Mouse (Mus musculus) layer of hippocampus, adult 6 months (tissue): ENCODE results near the gene Zfp185. TPM values are rescaled to one million over a fixed set of nuclear protein-coding genes. Genes with fewer than 3 reads are reported as not detected.

Experiments
- long read RNA-seq, 2 experiments: library from polyadenylated mRNA; unstranded; transcript quantifications; one replicate each; pipeline ENCODE4 v2.0.0; 2019 to 2020
- microRNA-seq: library from miRNA; unstranded; fragments of <30 nt; microRNA quantifications from one replicate; pipeline ENCODE4 v1.2.0, GENCODE M21; 2020
- polyA plus RNA-seq: library from polyadenylated mRNA; unstranded; fragments of <200 nt; fragmentation: Nextera tagmentation; gene quantifications from 2 replicates; pipeline ENCODE4 v1.2.3, GENCODE M21; 2021

The Zfp185 gene
- polyA plus RNA-seq, result 1.1 and 4.6 TPM in 2 replicates
- long read RNA-seq, experiment 1, partial matches to known transcripts, result 2 of 4 reads
- long read RNA-seq, experiment 1, other reads (novel, unspliced or antisense), result 2 of 4 reads
- long read RNA-seq, experiment 2, partial matches to known transcripts, result 0 of 4 reads
- long read RNA-seq, experiment 2, other reads (novel, unspliced or antisense), result 4 of 4 reads

DNA sequence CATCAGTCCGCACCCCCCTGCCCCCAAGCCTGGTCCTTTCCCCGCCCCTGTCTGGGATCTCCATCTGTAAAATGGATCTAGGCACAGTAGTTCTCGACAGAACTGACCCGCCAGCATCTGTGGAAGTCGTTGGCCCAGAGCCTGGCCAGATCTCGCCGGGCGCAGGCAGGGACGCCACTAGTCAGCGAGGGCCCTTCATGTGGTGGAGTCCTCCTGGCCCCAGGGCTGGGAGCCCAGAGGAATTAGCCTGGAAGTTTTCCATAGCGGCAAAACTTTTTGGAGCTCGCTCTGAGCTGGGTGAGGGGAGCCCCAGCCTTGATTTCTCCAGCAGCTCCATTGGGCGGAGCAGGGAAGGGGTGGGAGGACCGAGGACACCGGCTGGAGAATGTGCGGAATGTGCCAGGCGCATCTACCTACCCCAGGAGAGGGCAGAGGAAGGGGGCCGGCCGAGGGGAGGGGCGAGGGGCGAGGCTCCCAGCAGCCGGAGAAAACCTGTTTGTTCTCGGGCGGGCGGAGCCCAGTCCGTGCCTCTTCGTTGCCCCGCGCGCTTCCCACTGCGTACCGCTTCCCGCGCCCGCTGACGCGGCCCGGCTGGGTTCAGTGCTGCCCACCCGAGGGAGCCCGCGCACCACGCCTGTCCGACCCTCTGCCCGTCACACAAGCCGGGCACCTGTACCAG, at the start of gene Zfp185:
Gene Zfp185, plus strand, starts transcription at position 499 of the 679 bp plus-strand sequence.

DNA sequence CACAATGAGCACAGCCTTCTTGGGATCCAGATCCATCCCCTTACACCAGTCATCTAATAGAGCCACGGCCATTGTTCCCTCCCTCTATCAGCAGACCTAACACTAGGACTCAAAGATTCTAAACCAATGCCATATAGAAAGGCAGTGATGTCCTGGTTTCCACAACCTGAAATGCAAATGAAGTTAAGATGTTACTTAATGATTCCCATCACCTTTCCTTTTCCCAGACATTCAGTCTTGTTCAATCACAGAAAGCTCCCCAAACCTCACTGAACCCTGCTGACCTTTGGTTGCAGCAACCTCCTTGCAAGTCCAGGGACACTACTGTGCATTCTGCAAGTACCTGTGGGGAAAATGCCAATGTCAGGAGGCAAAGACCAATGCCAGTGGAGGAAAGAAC, 49.9 kb downstream of the Zfp185 start, which contains the start of gene Pnma5:
Gene Pnma5, minus strand, starts transcription at position 101 of the 400 bp plus-strand sequence.

DNA sequence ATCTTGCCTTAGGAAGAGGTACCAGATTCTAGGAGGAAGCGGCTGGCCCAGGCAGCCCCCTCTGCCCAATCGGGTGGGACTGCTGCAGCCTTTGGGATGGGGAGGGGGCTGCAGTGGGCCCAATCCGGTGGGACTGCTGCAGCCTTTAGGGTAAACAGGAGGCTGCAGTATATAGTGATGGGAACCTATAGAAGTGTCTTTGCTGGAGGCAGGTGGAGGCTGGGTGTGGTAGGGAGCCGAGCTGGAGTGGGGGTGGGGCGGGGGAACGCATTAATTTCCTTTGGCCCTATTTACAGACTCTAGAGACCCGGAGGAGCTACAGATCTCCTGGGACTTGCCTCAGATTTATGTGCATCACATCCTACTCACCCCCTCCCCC, 77.3 kb downstream of the Zfp185 start, which contains the start of gene Pnma3:
Gene Pnma3, plus strand, starts transcription at position 373 of the 379 bp plus-strand sequence.

Small RNA genes within 50 kb of the gene (microRNA-seq; reads per million reads assigned to microRNA genes)
- gene Mir2137, result not detected

Other genes with a start within 250 kb of the Zfp185 start
- gene Gabrq, start 162.2 kb upstream of the Zfp185 start, polyA plus RNA-seq, result 0.20 and 0.30 TPM in 2 replicates
- gene Cetn2, start 68.9 kb upstream of the Zfp185 start, polyA plus RNA-seq, result 77.6 and 110 TPM in 2 replicates
- gene Nsdhl, start 68.8 kb upstream of the Zfp185 start, polyA plus RNA-seq, result 17.8 and 18.6 TPM in 2 replicates
- gene Pnma5, start 49.8 kb downstream of the Zfp185 start, polyA plus RNA-seq, result not detected in 2 replicates
- 0.68 and 1.0 TPM in 2 replicates for gene Pnma3, start 77.4 kb downstream of the Zfp185 start, polyA plus RNA-seq
- gene Xlr4a, start 95.1 kb downstream of the Zfp185 start, polyA plus RNA-seq, result 0.18 TPM in 1 of 2 replicates, not detected in the other
- 0.53 and 1.8 TPM in 2 replicates for gene Xlr3a, start 109.8 kb downstream of the Zfp185 start, polyA plus RNA-seq
- 0.52 and 0.60 TPM in 2 replicates for gene Gm14685, start 129.7 kb downstream of the Zfp185 start, polyA plus RNA-seq
- gene Xlr5b, start 161.5 kb downstream of the Zfp185 start, polyA plus RNA-seq, result not detected in 2 replicates
- gene DXBay18, start 162.1 kb downstream of the Zfp185 start, polyA plus RNA-seq, result 0.19 and 0.33 TPM in 2 replicates
- not detected in 2 replicates for gene Spin2d, start 189.7 kb downstream of the Zfp185 start, polyA plus RNA-seq
- gene Xlr3b, start 204.9 kb downstream of the Zfp185 start, polyA plus RNA-seq, result 0.65 and 1.9 TPM in 2 replicates
- gene Xlr4b, start 227.0 kb downstream of the Zfp185 start, polyA plus RNA-seq, result 0.23 TPM in 1 of 2 replicates, not detected in the other
- gene F8a, start 241.0 kb downstream of the Zfp185 start, polyA plus RNA-seq, result 15.0 and 17.2 TPM in 2 replicates